Mouse (Mus musculus) embryonic fibroblast, embryonic 13.5 days (primary cell): ENCODE data around the gene Atp6v1a.

Source experiments
- CTCF ChIP-seq: IDR thresholded peaks from 2 replicates; pipeline ENCODE4 v1.5.1; 2011; ENCODE audit warnings: mild to moderate bottlenecking, control low read depth, low read length, moderate library complexity, borderline replicate concordance; ENCODE audit not compliant: insufficient read depth
- POLR2A ChIP-seq: IDR thresholded peaks from 2 replicates; pipeline ENCODE4 v1.6.1; 2011; ENCODE audit warnings: low read depth, mild to moderate bottlenecking, control low read depth, low read length, moderate library complexity

GRCm38 (mm10) chr16:44163831-44164230 lies 24.3 kb upstream of the Atp6v1a start:
- TF ChIP-seq CTCF (no peak), POLR2A (no peak)
